Mouse (Mus musculus) heart, postnatal 25 days (tissue): ENCODE measurements at regions not wholly inside any gene's neighbourhood (a gene's known extent, or its start where the extent isn't known, plus 50 kb on each side); places are given as distances from the start of the nearest gene placed in this dataset.

Experiments used
- DNase-seq: peaks from one replicate; pipeline ENCODE4 v3.0.0; 2022; ENCODE audit warnings: low spot score
- intact Hi-C: fragments of 180-260 bp; cut with DNase I; formaldehyde crosslinking; loops from one replicate; pipeline ENCODE4 v1.15.1; 2025

DNA sequence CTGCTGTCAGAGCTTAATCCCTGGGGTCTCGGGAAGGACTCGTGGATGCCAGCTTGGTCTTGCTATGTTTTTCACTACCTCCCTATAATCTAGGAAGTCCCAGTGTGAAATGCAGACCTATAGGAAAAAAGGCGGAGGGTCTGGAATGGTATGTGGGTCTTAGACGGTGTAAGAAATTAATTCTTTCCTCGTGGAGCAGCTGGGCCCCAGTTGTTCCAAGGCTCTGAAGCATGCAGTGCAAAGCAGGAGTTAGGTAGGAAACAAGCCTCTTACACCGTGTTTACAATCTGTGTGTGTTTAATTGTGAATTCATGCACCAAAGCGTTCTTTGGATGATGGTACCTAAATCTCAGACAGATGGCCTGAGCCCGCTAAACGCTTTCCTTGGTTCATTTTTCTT lies 241.1 kb downstream of the Atp23 start:
- no peak for DNase-seq
- intact Hi-C loops: no loop called here

DNA sequence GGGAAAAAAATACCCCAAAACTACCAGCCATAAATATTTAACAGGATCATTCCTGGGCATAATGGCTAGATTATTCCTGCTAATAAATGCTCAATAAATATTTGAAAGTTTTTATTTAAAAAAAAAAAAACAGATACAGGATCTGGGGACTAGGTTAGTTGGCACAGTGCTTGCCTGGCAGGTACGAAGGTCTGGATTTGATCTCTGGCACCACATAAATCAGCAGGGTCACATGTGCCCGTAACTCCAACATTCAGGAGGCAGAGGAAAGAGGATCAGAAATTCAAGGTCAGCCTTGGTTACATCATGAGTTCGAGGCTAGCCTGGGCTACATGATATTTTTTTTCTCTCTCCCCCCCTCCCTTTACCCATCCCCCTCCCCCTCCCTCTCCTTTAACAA lies 248.5 kb downstream of the Atp23 start:
- intact Hi-C loops: no loop called here

DNA sequence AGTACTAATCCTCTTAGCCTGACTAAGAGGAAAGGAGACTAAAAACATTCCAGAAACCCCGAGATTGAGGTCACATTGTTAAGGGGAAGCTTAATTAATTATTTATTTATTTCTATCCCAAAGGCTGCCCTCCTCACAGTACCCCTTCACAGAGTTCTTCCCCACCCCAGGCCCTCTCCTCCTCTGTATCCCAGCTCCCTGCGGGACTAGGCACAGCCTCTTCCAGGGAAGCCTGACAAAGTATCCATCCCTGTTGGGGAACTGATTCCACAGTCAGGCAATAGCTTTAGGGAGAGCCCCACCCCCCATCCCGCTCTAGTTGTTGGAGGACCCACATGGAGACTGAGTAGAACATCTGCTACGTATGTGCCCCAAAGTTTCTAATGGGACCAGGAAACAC lies 254.6 kb downstream of the Atp23 start:
- intact Hi-C loops: no loop called here

More for the DNA sequence above, 248.5 kb downstream of the Atp23 start:
- DNase-seq: no peak

DNA sequence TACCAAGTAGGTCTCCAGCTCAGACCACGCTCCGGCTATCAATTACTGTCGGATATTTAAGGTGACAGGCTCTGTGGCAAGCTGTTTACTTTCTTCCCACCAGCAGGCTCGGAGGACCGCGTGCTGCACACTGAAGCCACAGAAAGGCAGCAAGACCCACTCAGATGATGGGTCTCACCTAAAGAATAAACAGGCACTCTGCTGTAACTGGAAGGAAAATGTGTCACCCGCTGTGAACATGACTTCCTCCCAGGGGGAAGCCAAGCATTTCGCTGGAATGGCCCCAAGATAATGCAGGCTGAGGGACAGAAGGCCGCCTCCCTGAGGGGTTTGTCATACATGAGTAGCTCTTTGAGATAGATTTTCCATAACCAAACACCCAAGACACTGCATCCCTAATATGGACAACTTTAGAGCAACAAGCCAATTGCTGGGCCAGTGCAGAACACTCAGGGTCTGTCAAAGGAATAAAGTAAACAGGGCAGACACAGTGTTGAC lies 259.3 kb downstream of the Atp23 start:
- intact Hi-C loops: no loop called here
- DNase-seq: no peak

More for the DNA sequence above, 254.6 kb downstream of the Atp23 start:
- no peak for DNase-seq

DNA sequence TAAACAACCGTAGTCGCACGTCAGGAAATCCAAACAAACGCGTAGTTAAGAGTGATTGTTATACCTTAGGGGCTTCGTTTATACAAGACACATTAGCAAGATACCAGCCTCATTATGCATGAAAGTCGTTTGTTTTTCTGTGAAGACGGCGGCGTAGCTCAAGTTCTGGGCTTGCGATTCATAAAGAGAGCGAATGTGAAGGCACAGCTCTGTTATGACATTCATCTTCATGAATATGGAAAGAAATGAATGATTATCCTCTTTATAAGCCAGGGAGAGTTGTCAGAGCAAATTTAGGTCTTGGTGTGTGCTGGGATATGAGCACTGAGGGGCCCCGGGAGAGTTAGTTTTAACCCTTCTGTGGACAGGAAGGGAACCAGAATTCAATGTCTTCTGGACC lies 266.4 kb downstream of the Atp23 start:
- intact Hi-C loops: no loop called here

DNA sequence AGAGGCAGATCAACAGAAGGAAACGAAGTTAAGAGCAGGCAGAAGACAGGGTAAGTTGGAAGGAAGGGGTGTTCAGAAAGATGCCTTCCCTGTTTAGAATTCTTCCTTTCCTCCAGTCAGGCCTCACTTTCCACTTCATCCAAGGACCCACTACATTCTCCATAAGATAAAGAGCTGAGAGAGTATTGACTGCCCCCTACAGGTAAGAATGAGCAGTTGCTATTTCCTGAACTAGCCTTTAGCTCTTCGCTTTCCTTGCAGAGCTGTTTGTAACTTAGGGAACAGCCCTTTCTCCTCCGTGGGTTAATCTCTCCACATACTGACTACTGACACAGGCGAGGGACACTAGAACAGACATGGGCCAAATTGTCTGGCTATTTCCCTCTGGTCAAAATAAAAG lies 273.1 kb downstream of the Atp23 start:
- no peak for DNase-seq
- intact Hi-C loops: no loop called here

More for the DNA sequence above, 266.4 kb downstream of the Atp23 start:
- DNase-seq: no peak

DNA sequence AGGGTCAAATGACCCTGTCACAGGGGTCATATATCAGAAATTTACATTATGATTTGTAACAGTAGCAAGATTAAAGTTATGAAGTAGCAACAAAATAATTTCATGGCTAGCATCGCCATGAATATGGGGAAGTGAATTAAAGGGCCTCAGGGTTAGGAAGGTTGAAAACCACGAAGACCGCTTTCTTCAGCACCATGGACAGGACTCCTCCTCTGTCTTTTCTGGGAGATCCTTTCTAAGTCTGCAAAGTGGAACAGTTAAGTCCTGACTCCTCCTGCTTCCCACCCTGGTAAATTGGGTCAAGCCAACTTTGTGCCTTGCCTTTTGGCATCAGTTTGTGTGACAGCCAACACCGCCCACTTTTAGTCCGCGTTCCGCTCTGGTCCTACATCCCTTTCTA lies 275.7 kb downstream of the Atp23 start:
- intact Hi-C loops: no loop called here
- DNase-seq: no peak

DNA sequence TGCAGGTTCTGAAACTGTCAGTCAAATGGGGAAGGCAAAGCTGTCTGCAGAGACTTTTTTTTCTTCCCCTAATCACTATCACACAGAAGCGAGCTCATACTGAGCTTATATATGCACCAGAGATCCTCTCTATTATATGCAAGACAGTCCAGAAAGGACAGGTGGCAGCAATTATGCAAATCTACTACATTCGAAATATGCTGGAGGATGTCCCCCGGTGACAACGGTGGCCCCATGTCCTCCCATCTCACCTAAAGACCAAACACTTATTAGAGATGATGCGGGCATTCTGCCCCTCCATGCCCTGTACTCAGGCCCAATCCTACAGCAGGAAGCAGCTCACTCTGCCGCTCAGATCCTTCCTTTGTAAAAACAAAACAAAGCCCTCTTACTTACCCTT lies 280.4 kb downstream of the Atp23 start:
- no peak for DNase-seq
- intact Hi-C loops: no loop called here

DNA sequence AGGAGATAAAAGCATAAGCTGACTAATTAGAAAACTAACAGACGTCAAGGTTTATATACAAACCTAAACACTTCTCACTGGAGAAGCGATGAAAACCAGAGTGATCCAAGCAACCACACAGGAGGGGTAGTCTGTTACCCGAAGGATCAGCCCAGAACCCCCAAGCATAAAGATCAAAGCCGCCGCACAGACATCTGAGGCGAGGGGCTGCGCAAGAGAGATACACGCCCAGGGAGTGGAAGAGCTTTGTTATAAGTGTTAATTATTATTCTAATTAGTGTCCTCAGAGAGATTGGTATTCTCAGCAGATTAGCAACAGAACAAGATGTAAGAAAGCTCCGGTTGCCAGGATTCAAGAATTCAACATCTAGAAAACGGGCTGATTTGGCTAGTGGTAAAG lies 281.2 kb downstream of the Atp23 start:
- intact Hi-C loops: no loop called here
- no peak for DNase-seq

DNA sequence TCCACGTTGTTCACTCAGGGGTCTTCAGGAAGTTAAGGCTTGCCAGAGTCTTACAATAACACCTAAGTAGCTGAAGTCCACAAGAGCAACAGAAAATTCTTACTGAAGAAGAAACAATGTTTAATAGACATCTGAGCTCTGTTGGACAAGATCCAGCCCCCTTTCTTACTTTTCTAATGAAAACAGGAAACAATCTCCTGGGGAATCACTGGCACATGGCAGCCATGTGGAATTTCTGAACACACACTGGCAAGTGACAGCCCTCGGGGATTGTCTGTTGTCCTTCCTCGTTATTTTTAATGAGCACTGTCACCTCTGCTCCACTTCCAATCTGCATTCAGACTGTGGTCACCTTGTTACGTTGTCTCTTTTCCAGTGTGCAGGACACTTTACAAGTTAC lies 288.9 kb downstream of the Atp23 start:
- DNase-seq: no peak
- intact Hi-C loops: no loop called here

DNA sequence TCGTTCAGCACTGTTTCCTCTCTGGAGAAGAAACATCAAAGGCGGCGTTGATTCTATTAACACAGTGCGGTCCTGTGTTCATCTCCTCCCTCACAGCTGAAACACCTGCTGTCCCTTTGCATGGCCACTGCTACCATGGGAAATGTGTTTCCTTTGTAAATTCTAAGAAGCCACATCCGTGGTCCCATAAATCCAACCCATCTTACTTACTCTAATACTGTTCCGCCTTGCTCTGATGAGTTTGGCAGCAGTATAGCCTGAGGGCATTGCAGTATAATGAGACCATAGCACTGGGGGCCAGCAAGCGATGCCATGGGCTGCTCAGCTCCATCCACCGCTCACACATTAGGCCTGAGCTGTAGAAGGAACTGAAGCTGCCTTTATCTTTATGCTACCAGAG lies 290.6 kb downstream of the Atp23 start:
- DNase-seq: no peak
- intact Hi-C loops: no loop called here

DNA sequence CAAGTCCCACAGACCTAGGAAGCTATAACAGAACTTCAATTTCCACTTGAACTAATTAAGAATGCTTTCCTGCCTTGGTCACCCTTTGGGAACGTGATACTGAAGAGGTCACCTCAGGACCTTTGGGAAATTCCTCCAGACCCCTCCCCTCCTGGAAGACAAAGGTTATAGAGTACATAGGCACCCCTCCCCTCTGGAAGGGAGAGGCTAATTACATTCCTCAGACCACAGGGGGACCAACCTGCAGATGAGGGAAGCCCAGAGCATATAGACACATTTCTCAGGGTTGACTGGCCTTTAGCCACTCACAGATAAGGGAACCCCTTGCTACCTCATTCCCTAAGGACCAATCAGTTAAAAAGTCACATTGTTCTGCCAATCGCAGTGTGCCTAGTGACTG lies 301.5 kb downstream of the Atp23 start:
- DNase-seq: no peak
- intact Hi-C loops: no loop called here

DNA sequence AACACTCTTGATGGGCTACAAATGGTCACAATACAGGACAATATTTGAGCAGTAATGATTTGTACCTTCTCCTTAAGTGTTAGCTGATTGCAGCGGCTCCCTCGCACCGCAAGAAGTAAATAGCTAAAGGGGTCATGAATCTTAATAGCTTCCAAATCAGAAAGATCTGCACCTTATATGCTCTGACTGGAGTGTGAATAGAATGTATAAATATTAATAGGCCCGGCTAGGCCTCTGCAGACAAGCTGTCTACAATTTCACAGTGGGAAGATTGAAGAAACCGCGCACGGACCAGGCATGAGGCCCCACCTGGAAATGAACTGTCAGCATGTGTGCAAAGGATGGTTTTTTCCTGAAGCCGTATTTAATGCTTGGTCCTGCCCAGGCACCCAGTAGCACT lies 333.0 kb downstream of the Atp23 start:
- no peak for DNase-seq
- intact Hi-C loops: no loop called here

DNA sequence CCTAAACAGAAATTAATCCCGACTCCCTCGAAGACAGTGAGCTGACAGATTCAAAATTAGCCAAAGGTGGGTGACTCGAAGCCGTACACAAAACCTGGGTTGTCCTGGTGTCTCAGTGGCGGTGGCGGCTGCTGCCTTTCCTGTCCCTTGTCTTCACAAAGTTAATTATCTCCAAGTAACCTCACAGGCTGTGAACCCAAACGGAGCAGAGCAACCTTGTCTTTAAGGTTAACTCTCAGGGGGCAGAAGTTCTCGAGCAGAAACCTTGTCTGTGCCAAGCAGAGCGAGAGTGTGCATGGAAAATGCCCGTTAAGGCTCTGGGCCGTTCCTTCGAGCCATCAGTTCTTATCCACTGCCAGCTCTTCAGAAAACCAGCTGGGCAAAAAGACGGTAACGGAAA lies 335.8 kb downstream of the Atp23 start:
- no peak for DNase-seq
- intact Hi-C loops: no loop called here

DNA sequence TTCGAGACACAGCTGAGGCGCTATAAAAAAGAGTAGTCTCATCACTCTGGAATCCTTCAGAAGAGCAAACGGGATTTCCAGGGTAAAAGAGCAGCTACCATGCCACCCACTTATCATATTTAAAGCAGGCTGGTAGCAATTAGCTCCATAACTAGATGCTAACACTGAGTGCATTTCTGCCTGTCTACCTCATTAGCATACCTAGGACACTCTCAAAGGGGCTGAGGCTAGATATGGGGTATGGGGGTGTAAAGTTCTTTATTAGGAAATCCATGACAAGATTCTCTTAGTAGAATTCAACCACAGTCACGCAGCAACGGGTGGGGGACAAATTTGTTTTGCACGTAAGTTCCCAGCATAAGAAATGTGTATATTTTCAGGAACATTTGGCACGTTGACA lies 346.1 kb downstream of the Atp23 start:
- intact Hi-C loops: no loop called here
- no peak for DNase-seq

DNA sequence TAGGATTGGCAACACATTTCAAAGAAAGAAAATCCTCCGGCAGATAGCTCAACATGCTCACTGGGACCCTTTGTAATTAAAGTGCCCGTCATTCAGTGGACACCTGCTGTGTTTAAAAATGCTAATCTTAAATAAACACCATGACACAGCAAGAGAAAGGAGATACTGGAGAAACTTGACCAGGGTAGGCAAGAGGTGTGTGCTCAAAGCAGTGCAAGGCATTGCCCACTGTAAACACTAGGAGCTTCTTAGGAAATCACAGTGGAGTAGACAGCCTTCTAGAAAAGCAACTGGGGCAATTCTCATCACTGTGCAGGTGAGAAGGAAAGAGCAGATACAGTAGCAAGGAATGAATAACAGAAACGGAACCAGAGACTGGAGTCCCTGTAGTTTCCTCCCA lies 369.2 kb downstream of the Atp23 start:
- no peak for DNase-seq
- intact Hi-C loops: loop anchor here (10.0 kb wide), 1 partner anchor 807 kb away; no protein-coding TSS in a partner anchor

DNA sequence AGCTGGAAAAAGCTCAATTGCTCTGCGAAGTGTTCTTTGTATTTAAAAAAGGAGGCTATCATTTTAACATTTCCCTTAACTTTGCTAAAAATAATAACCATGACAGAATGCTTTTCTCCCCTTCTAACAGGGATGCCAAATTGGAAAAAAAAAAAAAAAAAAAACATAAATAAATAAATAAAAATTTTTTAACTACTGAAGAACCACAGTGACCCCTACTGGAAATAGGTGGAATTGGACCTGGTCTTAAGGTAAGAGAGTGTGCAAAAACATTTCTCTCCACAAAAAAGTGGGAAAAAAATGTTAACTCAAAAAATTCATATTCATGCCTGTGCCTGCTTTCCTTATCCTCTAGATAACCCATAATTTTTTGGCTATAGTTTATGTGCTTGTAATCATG lies 369.8 kb downstream of the Atp23 start:
- intact Hi-C loops: loop anchor here (10.0 kb wide), 1 partner anchor 807 kb away; no protein-coding TSS in a partner anchor
- DNase-seq: no peak

DNA sequence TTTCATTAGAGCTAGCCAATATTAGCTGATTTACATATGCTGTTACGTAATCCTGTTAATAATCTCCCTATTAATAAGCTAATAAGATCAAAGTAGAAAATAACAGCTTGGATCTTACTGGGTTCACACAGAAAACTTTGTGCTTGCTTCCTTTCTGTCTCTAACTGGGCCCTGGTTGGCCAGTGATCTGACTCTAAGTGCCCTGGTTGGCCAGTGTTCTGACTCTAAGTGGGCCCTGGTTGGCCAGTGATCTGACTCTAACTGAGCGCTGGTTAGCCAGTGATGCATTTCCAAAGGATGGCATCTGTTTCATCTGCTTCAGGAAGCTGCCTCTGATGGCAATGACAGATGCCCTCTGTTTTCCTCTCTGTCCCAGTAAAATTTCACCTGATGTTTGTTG lies 372.4 kb downstream of the Atp23 start:
- intact Hi-C loops: no loop called here
- no peak for DNase-seq

DNA sequence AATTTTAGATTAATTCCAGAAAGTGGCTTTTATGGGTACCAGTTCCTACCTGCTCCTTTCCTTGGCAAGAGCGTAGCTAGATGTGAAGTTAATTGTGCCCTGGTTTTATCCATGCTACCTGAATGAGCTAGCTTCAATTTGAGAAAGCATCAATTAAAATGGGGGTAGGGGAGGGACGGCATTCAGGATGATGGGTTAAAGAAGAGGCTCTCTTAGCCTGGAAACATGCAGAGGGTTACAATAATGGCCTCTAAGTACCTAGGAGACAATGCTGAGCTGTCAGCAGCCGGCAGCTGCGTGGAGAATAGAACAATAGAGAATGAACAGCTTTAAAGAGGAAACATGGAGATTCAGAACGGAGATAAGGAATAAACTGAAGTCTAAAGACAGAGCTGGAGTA lies 375.0 kb downstream of the Atp23 start:
- no peak for DNase-seq
- intact Hi-C loops: no loop called here

DNA sequence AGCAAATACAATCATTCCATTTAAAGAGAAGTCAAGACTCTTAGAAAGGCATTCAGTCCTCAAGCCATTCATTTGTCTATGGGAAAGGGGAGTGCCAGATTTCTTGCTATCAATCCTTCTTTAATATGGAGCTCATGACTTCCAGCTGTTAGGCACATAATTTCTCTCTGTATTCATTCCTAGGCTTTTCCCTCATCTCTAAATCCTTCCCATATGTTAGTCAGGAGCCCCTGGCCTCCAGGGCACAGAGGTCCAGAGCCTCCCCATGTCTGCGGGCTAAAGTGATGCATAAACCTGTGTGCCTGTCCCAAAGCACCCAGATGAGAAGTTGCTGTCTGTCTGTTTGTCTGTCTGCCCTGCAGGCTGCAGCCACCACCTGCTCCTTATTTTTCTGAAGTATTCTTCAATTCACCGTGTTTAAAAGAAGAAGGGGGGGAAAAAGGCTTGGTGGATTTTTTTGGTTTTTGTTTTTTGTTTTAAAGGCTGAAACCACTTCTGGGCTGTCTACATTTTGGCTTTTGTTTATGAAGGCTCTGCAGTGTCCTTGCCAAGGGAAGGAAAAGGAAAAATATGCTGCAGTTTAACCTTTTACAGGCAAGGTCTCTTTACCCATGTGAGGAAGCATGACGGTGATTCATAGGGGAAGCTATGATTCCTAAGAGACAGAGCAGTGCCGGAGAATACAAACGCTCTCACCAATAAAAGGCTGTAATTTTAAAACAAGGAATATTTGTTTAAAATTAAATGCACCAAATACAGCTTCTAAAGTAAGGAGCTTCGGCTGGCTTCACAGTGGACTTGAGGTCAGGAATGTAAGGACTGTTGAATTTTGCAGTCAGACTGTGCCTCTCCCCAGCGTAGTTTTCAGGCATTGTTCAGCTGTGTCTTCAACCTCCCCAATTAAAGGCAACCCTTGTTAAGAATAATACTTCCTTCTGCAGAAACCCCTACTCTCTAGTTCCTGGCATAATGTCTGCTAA lies 379.0 kb downstream of the Atp23 start:
- intact Hi-C loops: no loop called here
- DNase-seq: no peak

DNA sequence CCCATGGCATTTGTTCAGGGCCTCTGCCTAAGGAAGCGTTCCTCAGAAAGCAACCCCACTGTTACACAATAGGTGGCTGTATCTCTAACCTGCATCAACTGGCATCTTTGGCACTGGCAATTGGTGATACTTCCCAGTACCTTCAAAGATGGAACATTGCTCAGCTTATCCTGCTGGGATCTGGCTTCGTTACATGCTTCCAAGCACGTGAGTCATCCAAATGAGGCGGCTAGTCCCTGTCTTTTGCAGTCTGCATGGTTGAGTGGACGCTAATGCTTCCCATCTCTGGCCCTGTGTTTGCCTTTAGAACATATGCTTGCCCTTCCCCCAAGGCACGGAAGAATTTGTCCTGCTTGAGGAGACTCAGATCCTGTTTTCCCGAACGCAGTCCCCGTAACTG lies 380.2 kb downstream of the Atp23 start:
- intact Hi-C loops: no loop called here
- no peak for DNase-seq

DNA sequence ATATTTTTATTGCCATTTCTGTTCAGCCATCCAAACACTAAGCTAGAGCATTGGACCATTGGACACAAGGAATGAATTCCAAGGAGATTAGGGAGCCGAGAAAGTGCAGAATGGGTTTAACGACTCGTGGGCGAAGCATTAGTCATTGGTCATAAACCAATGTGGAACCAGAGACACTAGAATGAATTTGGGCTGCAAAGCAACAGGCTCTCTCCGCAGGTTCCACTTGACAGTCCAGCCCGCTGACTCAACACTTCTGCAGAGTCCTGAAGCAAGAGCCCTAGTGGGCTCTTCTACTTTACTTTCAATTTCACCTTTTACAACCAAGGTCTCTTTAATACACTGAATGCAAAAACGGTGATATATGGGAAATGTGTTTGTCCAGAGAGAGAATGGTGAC lies 388.0 kb downstream of the Atp23 start:
- intact Hi-C loops: no loop called here
- DNase-seq: no peak
